Mouse (Mus musculus) cerebral cortex, adult 2 months (tissue): ENCODE measurements around the gene Csmd2.

Experiments
- WGBS: fragments of 180-500 bp; shearing (Covaris S2); methylation state at CpG from one replicate; pipeline ENCODE4 v1.1.7; 2018; 5-methylcytosine and 5-hydroxymethylcytosine counted together

The Csmd2 gene

DNA sequence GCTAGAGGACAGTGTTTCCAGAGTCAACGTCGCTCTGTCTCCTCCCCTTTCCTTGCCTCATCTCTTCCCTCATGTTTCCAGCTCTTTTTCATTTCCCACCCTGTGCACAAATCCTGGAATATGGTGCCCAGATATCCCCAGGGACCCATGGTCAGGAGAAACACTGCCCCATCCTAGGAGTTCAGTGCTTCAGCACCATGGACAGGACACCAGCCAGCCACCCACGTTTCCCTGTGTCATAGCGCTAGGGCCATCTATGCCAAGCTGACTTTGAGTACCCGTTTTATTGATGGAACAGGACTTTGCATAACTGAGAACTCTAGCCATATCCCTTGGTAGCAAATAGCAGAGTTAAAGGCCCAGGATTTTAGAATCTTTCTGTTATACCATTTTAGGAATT, 55.0 kb downstream of the Csmd2 start:
- WGBS: 54% methylated on average over 5 of the region's 5 CpGs

DNA sequence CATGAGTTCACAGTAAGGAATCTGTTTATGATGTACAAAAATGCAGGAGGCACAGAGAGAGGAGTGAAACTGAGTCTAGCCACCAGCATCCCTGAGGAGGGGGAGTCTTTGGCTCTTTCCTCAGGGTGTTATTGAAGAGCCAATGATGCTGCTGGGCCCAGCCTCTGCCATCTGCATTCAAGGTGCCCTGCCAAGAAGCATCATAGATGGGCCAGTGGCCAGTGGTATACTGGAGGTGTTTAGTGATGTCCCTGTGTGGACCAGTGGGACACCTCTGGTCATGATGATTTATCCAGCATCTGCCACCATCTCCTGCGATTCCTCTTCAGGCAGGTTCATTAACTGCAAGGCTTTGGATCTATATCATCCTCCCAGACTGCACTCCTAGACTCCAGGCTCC, 61.1 kb downstream of the Csmd2 start:
- WGBS: 90% methylated on average over 1 of the region's 1 CpGs

DNA sequence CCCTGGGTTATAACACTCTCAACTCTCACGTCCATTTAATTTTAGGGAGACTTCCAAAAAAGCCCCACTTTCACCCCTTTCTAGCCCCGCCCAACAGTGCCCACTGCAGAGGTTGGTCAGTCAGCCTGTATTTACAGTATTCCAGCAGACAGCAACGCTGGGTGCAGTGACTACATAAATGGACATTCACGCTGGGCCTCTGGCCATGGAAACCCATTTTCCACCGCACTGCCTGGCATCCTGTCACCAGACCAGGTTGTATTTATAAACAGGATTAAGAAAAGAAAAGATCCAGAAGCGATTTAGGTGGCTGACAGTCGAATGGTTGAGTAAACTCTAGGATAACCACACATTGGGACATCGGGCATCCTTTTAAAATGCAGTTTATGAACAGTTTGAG, 65.0 kb downstream of the Csmd2 start:
- WGBS: 52% methylated on average over 8 of the region's 8 CpGs

DNA sequence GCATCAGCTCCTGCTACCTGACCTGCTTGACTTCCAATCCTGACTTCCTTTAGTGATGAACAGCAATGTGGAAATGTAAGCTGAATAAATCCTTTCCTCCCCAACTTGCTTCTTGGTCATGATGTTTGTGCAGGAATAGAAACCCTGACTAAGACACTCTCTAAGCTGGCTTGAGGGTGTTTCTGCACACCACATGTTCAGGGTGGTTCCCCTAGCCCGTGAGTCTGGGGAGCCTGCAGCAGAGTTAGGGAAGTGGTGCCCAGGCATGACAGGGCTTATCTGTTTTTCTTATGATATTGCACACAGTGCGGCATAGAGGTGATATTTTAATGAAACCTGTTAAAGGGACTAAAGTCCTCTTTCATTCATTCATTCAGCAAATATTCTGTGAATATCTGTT, 73.6 kb downstream of the Csmd2 start:
- WGBS: 62% methylated on average over 2 of the region's 2 CpGs

DNA sequence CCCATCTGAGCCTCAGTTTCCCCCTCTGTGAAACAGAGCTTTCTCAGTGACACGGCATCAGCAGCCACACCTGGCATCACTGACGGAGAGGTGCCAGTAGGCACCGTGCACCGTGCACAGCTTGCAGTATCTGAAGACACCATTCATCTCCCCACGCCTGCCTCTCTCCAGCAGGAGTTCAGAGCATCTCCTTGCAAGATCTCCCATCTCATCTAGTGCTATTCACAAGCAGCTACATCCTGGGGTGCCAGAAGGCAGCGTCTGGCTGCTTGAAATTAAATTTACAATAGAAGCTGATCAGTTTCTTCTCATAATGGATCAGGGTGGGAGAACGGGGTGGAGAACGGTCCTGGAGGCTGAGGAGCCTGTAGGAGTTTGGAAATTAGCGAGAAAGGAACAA, 79.5 kb downstream of the Csmd2 start:
- whole genome bisulfite sequencing: 44% methylated on average over 9 of the region's 9 CpGs

DNA sequence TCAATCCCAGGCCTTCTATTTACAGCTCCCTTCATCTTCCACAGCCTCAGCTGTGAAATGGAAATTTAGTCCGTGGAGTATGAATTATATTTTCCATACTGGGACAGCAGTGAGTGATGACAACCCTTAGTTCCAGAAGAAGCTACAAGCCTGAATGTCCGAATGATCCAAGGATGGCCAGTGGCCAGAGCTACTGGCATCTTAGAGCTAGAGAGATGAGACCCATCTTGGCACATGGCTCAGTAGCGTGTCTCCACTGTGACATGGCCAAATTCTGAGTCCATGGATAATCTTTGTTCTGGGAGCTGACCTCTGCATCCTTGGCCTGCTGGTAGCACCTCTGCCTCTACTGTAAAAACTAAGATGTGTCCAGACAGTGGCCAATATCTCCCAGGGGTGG, 96.8 kb downstream of the Csmd2 start:
- 49% methylated on average over 3 of the region's 3 CpGs for WGBS

DNA sequence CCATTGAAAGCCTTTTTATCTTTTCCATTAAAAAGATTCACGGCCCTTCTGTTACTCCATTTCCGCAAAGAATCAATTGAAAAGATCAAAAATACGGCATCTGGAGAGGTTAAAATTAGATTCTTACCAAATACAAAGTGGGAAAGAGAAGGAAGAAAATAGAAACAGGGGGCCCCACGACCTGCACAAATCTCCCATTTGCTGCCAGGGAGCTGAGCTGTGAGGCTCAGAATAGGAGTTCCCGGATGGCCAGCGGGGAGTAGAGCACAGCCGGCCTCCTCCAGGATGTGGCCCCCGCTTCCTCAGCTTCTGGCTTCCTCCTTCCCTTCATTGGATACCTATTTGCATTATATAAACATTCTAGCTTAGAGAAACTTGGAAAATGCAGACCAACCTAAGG, 97.4 kb downstream of the Csmd2 start:
- WGBS: 41% methylated on average over 8 of the region's 8 CpGs

DNA sequence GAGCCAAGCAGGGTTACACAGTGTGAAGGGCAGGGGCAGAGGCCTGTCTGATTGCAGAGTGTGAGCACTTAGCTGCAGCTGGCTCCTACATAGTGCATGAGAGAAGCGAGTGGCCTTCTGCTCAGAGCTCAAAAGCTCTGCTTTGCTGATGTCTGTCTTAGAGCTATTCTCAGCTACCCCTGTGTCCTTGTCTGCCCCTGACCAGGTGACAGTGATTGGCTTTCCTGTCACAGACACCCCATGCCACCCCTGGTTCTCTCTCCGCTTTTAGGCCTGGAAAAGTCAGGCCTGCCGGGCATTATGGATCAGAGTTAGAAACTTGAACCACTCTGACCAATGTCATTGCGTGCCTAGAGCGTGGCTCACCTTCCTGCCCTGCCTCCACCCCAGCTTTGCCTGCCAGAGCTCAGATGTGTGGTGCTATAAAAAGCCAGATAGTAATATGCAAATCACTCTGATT, 99.5 kb downstream of the Csmd2 start:
- 67% methylated on average over 5 of the region's 5 CpGs for WGBS

DNA sequence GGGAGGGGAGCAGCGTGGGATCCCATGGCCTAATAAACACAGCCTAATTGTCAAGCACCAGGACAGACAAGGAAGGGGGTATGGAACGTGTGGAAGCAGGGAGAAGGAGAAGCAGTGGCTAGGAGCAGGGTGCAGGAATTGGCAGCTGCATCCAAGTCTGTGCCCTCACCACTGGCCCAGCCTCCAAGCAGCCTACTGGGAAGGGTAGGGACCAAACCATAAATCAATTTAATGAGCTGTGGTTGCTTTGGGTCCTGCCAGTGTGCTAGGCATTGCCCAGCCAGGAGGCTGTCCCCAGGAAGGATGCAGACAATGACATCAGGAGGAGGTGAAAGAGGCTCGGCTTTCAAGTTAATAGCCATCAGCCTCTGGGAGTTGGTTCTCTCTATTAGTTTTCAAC, 100.0 kb downstream of the Csmd2 start:
- 50% methylated on average over 3 of the region's 3 CpGs for WGBS

DNA sequence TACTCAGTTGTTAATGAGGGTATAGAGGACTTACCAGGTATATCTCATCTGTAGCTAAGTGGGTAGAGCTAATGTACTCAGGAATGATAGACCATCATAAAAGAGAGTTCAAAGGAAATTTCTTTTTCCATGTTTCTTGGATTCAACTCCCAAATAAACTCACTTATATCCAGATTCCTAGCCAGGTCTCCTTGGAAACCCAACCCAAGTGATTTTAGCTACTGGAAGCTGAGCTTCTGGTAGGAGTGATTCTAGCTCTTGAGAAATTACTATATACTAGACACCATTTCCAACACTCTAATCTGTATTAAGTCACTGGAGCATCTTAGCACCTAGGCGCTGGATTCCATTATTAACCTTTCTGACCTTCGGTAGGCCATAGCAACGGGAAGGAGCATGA, 100.6 kb downstream of the Csmd2 start:
- 41% methylated on average over 3 of the region's 3 CpGs for WGBS

DNA sequence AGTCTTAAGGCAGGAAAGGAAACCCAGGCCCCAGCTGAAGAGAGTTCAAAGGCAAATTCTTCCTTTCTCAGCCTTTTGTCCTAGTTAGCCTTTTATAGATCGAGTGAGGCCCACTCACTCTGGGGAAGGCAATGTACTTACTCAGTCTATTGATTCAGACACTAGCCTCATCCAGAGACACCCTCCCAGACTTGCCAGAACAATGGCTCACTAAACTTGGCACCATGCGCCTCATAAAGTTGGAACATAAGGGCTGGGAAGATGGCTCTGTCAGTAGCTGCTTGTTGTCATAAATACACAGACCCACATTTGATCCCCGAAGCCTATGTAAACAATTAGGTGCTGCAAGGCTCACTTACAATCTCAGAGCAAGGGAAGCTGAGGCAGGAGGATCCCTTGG, 104.3 kb downstream of the Csmd2 start:
- WGBS: 39% methylated on average over 3 of the region's 3 CpGs

DNA sequence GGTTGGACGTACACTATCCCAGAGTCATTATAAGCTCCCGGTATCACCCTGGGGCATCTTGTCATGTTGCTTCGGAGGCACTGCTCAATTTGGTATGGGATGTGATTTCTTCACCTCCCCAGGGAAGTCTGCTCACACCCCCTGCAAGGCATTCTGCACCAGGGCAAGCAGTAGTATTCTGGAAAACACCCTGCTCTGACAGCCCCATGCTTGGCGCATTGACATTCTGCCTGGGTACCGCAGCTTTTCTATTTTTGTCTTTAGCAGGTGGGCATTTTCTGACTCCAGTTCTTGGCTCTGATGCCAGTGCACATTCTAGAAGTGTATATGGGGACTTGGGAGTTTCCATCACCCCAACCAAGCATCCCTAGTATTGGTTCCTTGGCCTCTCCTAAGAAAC, 111.9 kb downstream of the Csmd2 start:
- 59% methylated on average over 5 of the region's 5 CpGs for WGBS

DNA sequence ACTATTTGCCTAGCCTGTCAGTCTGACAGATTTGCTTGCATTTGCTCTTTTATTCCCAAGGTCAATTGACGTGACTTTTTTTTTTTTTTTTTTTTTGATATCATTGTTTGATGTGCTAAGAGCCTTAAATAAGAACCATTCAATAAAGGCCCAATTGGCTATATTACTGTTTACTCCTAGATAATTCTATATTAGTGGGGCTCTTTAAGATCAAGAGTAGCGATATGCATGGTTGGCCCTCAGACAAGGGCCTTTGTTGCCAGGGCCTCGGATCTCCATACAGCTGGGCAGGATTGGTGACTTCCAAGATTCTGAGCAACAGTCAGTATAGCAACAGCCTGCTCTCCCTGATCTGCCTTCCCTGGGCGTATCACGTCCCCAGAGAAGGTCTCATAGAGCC, 112.9 kb downstream of the Csmd2 start:
- WGBS: 69% methylated on average over 5 of the region's 5 CpGs

DNA sequence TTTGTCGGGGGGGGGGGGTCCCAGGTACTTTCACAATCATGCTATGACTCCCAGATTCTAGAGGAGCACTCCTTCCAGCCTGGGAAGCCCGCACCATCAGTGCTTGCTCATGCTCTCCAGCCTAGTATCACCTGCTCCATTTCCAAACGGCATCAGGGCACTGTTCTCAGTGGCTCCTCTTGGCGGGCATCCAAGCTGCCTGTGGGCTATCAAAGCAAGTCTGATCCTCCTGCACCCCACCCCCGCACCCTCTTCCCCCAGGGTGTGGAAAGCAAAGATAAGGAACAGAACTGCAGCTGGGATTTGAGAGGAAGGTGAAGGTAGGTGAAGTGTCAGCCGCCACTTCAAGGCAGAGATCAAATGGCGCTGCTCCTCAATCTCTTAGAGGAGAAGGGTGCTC, 128.7 kb downstream of the Csmd2 start:
- 67% methylated on average over 7 of the region's 7 CpGs for WGBS

DNA sequence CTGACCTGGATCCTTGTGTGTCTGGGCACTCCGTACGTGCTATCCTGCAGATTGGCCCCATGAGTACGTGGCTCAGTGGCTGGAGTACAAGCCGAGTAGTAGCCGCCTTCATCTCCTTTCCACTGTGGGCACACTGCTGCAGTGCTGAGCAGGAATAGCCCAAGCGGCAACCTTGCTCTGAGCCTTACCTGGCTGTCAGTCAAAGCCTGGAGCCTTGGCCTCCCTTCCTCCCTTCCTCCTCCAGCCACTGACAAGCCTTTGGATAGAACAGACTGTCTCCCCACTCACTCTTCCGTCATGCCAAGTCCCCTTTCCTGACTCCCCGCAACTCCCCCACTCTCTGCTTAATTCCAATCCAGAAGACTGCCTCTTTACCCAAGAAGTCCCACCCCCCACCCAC, 135.6 kb downstream of the Csmd2 start:
- WGBS: 54% methylated on average over 8 of the region's 8 CpGs

DNA sequence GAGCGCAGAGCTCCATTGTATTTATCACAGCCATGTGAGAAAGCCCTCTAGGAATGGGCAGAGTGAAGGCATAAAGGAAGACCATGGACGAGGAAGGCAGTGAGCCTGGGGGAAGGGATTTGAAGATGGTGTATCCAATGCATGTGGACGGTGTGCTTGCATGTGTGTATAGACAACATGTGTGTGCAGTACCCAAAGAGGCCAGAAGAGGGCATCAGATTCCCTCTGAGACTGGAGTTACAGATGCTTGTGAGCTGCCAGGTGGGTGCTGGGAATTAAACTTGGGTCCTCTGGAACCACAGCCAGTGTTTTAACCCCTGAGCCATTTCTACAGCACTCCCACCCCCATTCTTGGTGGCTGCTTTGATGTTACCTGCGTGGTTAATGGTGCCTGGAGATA, 137.1 kb downstream of the Csmd2 start:
- WGBS: 87% methylated on average over 4 of the region's 4 CpGs

DNA sequence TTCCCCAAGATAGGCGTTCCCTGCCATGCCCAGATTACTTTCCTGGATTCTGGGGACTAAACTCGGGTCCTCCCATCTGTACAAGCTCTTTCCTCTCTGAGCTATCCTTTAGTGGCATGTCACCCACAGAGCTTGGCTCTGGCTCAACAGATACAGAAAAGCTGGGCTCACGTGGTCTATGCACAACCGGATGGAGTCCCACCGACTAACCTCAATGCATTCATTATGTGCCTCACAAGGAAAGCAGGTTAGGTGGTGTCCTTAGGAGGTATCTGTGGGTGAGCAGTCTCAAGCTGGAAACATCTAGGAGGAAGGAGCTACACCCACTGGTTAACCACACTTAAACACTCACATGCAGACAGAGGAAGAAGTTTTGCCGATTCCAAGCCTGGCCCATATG, 140.9 kb downstream of the Csmd2 start:
- 35% methylated on average over 6 of the region's 6 CpGs for WGBS

DNA sequence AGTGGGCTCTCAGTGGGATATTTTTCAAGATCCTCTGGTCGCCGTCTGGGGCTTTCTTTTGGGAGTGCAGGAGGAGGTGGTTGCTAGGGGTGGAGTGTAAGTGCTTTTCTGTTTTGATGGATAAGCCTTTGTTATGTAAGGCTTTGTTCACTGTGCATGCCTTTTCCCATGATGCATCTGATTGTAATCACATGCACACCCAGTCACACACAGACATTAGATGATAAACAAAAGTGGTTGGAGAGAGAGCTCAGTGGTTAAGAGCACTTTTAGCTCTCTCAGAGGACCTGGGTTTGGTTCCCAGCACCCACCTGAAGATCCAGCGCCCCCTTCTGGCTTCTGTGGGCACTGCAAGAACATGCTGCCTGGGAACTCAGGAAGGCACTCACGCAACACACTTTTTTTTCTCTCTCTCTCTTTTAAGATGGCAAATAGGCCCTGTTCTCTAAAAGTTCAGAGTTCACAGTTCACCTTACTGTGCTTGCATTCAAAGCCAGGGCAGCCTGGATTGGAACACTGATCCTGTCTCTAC, 143.0 kb downstream of the Csmd2 start:
- 71% methylated on average over 4 of the region's 4 CpGs for WGBS

DNA sequence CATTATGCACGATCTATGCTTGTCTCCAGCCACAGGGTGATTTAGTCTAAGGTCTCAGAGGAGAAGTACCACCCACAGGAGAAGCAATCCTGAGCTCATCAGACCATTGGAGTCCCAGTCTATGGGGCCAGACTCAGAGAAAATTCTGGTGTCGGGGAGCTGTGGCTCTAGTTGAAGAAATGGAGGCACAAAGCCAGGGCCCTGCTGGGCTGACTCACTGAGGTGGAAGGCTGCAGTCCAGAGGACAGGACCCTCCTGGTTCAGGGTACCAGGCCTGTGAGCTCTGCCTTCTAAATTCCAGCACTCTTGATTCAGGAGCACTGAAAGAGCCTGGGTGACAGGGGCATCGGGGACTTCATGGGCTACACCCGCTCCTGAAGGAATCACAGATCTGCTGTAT, 144.0 kb downstream of the Csmd2 start:
- 78% methylated on average over 4 of the region's 4 CpGs for WGBS

DNA sequence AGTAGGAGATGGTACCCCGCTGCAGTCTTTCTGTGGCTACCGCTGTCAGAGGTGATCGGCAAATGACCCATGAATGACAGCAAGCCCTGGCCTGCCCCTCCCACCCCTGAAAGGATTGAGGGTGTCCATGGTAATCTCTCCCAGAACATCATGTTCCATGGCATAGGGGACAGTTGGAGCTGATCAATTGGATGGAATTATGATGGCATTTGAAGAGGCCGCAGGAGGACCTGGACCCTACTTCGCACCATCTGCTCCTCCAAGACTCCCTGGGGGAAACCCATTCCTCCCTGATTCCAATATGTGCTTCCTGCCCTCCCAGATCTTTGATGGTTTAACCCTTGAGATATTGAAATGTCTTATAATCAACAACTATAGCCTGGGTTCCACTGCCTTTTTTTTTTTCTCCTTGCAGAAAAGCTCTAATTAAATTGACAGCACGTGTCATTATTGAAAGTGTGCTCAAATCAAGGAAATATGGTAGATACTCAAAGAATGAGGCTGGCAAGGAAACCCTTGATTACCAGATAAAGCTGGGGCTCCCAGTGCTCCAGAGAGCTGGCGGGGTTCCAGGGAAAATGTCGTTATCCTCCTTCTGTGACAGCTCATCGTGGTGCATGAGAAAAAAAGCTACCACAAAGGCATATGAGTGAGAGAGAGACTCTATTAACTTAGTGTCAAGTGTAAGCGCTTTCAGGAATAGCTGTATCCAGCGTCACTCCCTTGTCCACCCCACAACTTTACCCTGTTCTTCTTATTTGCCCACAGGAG, 145.4 kb downstream of the Csmd2 start:
- WGBS: 72% methylated on average over 11 of the region's 11 CpGs

DNA sequence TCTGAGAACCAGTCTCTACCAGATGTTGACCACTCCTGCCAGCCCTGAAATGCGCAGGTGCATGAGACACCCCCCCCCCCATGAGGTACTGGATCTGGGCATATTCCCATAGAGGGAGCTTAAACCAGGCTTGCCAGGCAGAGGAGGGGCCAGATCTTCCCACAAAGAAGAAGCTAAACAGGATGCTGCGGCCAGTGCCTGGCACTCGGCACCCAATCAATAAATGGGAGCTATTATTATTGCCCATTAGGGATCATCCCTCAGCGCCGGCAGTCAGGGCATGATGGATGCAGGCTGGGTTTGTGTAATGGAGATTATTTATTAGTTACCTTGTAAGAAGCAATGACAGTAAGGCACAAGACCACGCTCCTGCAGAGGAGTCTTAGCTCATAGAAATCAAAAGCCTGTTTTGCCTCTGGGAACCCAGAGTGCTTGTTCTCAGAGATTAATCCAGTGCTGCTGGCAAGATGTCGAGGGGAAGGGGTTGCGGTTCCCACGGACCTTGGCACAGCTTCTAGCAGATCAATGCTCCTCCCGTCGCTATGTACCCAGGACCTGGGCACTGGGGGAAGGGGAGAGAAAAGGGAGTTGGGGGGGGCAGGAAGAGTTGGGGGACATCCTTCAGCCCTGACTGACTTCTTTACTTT, 146.8 kb downstream of the Csmd2 start:
- 54% methylated on average over 11 of the region's 11 CpGs for WGBS

DNA sequence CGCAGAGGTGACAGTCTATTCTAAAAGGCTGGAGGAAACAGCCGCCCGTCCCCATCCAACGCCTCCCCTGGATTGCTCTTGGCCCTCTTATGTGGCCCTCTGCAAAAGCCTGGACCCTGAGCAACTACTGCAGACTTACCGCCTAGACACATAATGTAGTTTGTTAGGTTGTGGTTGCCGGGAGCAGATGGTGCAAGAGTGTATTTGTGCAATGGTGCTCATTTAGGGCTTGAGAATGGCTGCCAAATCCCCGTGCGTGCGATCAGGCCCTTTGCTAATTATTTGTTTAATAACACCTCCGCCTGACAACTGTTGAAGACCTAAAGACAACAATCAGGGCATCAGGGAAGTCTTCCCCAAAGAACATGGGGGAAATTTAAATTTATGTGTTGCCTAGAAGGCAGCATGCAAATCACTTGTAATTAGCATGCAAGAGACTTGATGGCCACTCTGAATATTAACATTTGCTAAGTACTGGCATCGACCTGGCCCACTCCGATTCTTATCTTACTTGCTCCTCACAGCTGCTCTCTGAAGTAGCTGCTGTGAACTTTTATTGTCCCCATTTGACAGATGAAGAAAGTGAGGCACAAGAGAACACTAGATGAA, 147.5 kb downstream of the Csmd2 start:
- 53% methylated on average over 12 of the region's 12 CpGs for WGBS

DNA sequence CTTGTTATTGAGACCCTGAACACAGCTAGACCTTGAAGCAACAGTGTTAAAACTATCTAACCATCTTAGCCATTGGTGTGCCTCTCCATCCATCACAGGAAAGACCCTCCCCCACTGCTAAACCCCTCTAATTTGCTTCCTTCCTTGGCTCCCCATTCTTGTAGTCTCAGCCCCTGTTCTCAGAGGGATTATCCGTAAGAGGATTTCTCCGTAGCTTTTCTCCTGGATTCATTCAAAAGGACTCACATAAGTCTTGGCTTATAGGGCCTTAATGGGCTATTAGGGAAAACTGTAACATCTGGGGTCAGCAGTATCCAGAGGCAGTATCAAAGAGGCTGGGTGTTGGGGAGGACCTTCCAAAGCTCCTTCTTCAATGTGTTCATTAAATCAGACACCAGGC, 152.3 kb downstream of the Csmd2 start:
- 81% methylated on average over 2 of the region's 2 CpGs for WGBS
